Mouse (Mus musculus) hindbrain, embryonic 14.5 days (tissue): ENCODE results near the gene Nlrc5. TPM values are rescaled to one million over a fixed set of nuclear protein-coding genes. Genes with fewer than 3 reads are reported as not detected.

Source experiments
- ATAC-seq: fragments of 200-750 bp; cut with Nextera tagmentation; 2 replicates; pipeline ENCODE4 v1.8.0; 2017; ENCODE audit warnings: moderate number of reproducible peaks, mild to moderate bottlenecking, moderate TSS enrichment, moderate library complexity; ENCODE audit not compliant: low FRiP score
- DNase-seq: peaks from one replicate; pipeline ENCODE4 v3.0.0-alpha.2; 2015; ENCODE audit warnings: low spot score
- H3K27ac ChIP-seq: fragments of 300-500 bp; sonication (generic); 2 replicates; pipeline ENCODE4 v1.5.1; 2014; ENCODE audit warnings: mild to moderate bottlenecking, moderate library complexity
- H3K27me3 ChIP-seq: fragments of 300-500 bp; sonication (generic); 2 replicates; pipeline ENCODE4 v1.6.1; 2014; ENCODE audit warnings: mild to moderate bottlenecking, low read length, mixed read lengths; ENCODE audit not compliant: control insufficient read depth, insufficient read depth
- H3K36me3 ChIP-seq: fragments of 300-500 bp; sonication (generic); replicated peaks from 2 replicates; pipeline ENCODE4 v1.6.1; 2014; ENCODE audit not compliant: control insufficient read depth, insufficient read depth
- H3K4me1 ChIP-seq: fragments of 300-500 bp; sonication (generic); replicated peaks from 2 replicates; pipeline ENCODE4 v1.6.1; 2014; ENCODE audit warnings: antibody characterized with exemption, low read length, mixed read lengths; ENCODE audit not compliant: control insufficient read depth, insufficient read depth
- H3K4me2 ChIP-seq: fragments of 300-500 bp; sonication (generic); replicated peaks from 2 replicates; pipeline ENCODE4 v1.6.1; 2014; ENCODE audit warnings: mild to moderate bottlenecking, moderate library complexity
- H3K4me3 ChIP-seq: fragments of 300-500 bp; sonication (generic); replicated peaks from 2 replicates; pipeline ENCODE4 v1.5.1; 2014; ENCODE audit warnings: mild to moderate bottlenecking, low read length
- H3K9ac ChIP-seq: fragments of 300-500 bp; sonication (generic); 2 replicates; pipeline ENCODE4 v1.6.1; 2014
- H3K9me3 ChIP-seq: fragments of 300-500 bp; sonication (generic); 2 replicates; pipeline ENCODE4 v1.6.1; 2016; ENCODE audit warnings: low read length; ENCODE audit not compliant: control insufficient read depth
- WGBS: fragments of 180-500 bp; shearing (Covaris S2); extraction: QIAGEN DNeasy Blood & Tissue Kit; methylation state at CpG from one replicate; pipeline ENCODE4 v1.1.7; 2014; 5-methylcytosine and 5-hydroxymethylcytosine counted together
- polyA plus RNA-seq: library from polyadenylated mRNA; unstranded; fragments of >200 nt; fragmentation: Nextera tagmentation; extraction: Ambion mirVana; gene quantifications from 2 replicates; pipeline ENCODE4 v1.2.1, GENCODE M21; 2014

Gene Nlrc5
- polyA plus RNA-seq, 1 experiment from 2014 or later = 0.31 TPM

DNA sequence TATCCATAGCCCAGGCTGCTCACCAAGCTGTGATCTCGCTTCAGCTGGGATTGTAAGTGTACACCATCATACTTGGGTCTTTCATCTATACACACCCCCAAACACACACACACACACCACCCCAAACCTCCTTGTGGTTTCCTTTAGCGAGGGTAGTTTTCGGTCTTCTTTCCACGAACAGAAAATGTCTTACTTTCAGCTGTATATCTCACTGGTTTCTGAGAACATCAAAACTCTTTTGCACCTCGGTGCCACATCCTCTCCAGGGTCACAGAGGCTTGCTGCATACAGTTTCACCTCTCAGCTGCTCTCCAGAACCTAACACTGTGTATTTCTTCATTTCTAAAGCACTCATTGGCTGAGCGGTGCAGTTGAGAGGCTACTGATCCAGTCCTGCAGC is 20.6 kb upstream of the Nlrc5 start:
- Histone ChIP-seq H3K27ac (no peak overlapping the region), H3K9ac (no peak overlapping the region), H3K27me3 (no peaks in the 10 kb centered on the region), H3K4me1 (no peaks in the 10 kb centered on the region), H3K9me3 (no peaks in the 10 kb centered on the region), H3K36me3 (no peaks in the 10 kb centered on the region), H3K4me2 (no peak overlapping the region), H3K4me3 (no peak overlapping the region)
- no peak for DNase-seq
- WGBS = 87% methylated on average over 6 of the region's 6 CpGs
- ATAC-seq = no peak

DNA sequence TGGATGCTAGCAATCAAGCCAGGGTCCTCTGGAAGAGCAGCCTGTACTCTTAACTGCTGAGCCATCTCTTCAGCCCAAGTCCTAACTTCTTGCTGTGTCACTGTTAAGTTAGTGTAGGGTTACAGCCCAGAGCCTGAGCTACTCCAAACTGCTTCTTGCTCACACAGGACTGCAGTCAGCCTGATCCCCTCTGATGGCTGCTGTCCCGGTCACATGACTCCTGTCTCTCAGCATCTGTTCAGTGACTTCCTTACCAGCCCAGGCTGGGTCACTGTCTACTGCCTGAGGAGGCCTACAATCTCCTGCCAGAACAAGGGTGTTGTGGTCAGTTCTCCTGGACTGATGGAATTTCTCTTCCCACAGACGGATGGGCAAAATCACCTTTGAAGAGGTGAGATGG is 18.9 kb upstream of the Nlrc5 start:
- Histone ChIP-seq H3K4me2 (no peak overlapping the region), H3K27me3 (no peaks in the 10 kb centered on the region), H3K9ac (no peak overlapping the region), H3K4me3 (no peak overlapping the region), H3K4me1 (no peaks in the 10 kb centered on the region), H3K36me3 (no peaks in the 10 kb centered on the region), H3K27ac (no peak overlapping the region), H3K9me3 (no peaks in the 10 kb centered on the region)
- DNase-seq (no peak), ATAC-seq (no peak)
- WGBS = 81% methylated on average over 2 of the region's 2 CpGs

DNA sequence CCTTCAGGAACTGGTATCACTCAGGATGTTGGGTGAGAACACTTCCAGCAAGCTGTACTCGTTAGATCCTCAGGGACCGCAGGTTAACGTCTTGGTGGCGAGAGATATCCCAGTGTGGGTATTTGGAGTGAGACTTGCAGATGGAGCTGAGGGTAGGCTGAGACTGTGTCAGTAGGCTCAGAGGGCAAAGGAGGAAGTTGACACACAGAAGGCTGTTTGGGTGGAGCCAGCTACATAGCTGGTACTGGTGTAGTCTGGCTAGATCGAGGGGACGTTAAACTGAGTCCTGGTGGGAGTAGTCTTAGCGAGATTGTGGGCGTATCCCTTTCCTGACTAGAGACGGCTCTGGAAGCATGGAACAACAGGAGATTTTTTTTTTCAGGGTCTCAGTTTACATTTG is 16.1 kb upstream of the Nlrc5 start:
- no peak overlapping the region for H3K4me2 ChIP-seq
- ATAC-seq (no peak), DNase-seq (no peak)
- H3K27me3 ChIP-seq = no peaks in the 10 kb centered on the region
- no peak overlapping the region for H3K9ac ChIP-seq
- no peaks in the 10 kb centered on the region for H3K9me3 ChIP-seq
- H3K36me3 ChIP-seq = no peaks in the 10 kb centered on the region
- no peak overlapping the region for H3K27ac ChIP-seq
- no peak overlapping the region for H3K4me3 ChIP-seq
- no peaks in the 10 kb centered on the region for H3K4me1 ChIP-seq
- WGBS = 87% methylated on average over 9 of the region's 9 CpGs

DNA sequence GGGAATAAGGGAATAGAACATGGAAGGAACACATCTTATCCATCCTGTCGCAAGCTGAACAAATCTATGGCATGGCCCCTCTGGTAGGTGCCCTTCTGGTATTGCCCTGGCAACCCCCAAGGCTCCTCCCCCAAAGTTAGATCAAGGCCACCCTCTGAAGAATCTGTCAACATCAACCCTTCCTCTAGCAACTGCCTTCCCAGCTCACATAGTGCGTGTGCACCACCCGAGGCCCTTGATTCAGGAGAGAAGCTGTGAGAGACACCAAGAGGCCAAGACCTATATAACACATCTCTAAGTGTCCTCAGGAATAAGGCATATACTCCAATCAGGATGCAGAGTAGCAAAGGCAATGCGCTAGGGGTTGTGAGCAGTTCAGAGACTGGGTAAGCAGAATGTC is 11.9 kb upstream of the Nlrc5 start:
- WGBS = 93% methylated on average over 4 of the region's 4 CpGs
- Histone ChIP-seq H3K9me3 (no peaks in the 10 kb centered on the region), H3K9ac (no peak overlapping the region), H3K27ac (no peak overlapping the region), H3K4me1 (no peaks in the 10 kb centered on the region), H3K4me2 (no peak overlapping the region), H3K36me3 (no peaks in the 10 kb centered on the region), H3K4me3 (no peak overlapping the region), H3K27me3 (no peaks in the 10 kb centered on the region)
- no peak for DNase-seq
- no peak for ATAC-seq

DNA sequence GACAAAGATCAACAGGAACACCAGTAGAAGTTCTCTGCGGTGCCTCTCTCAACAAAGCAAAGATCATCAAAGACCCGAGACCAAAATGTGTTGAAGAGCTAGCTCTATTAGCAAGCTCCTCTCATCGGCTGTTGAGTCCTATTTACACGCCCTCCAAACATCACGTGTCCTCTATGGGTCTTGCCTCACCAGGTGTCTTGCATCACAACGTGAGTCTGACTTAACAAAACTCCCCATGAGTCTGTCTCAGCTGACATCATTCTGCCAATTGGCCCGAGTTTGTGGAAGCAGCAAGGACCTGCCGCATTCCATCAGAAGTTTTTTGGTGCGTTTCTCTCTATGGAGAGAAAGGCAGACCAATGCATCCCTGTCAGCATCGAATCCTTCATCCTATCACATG is 6.2 kb upstream of the Nlrc5 start:
- no peak overlapping the region for H3K27ac ChIP-seq
- no peaks in the 10 kb centered on the region for H3K27me3 ChIP-seq
- no peaks in the 10 kb centered on the region for H3K36me3 ChIP-seq
- H3K9ac ChIP-seq = no peak overlapping the region
- H3K4me2 ChIP-seq = no peak overlapping the region
- WGBS = 80% methylated on average over 10 of the region's 10 CpGs
- H3K9me3 ChIP-seq = no peaks in the 10 kb centered on the region
- DNase-seq (no peak), ATAC-seq (no peak)
- no peak overlapping the region for H3K4me3 ChIP-seq
- no peaks in the 10 kb centered on the region for H3K4me1 ChIP-seq

DNA sequence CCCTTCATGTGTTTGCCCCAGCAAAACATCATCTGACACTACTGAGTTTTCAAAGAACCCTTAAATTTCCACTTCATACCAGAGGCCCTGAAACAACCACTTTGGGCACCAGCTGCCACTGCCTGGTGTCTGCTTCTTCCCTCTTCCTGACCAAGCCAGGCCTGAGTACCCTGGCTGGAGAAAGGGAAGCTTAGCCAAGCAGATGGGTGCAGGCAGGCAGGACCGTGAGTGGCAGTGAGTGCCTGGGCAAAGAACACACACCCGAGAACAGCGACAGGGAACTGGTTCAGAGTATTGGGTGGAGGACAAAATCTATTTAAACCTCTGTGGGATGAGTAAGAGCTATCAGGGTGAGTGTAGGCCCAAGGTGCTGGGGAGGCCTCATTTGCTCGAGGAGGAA is 5.7 kb upstream of the Nlrc5 start:
- H3K4me3 ChIP-seq = no peak overlapping the region
- H3K9me3 ChIP-seq = no peaks in the 10 kb centered on the region
- H3K4me1 ChIP-seq = no peaks in the 10 kb centered on the region
- no peaks in the 10 kb centered on the region for H3K36me3 ChIP-seq
- WGBS = 85% methylated on average over 4 of the region's 4 CpGs
- H3K27me3 ChIP-seq = peaks cover 1% of the 10 kb centered on the region; the same call in 1 of the 2 replicates
- no peak overlapping the region for H3K27ac ChIP-seq
- DNase-seq (no peak), ATAC-seq (no peak)
- H3K9ac ChIP-seq = no peak overlapping the region
- H3K4me2 ChIP-seq = no peak overlapping the region

DNA sequence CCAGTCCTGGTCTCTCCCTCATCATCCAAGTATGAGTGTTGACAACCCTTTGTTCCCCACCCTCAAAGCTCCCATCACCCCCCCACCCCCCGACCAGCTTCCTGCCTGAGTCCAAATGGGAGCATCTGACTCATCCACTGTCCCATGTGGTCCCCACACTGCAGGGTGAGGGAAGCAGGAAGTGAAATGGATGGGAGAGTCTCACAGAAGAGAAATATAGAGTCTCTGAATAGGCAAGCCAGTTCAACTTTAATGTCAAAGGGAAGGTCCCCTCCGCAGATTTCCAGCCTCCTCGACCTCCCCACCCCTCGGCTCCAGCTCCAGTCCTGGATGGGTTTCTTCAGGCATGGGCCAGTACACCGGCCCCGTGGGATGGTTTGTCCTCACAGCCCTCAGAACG is 4.8 kb upstream of the Nlrc5 start:
- no peak for ATAC-seq
- no peaks in the 10 kb centered on the region for H3K9me3 ChIP-seq
- no peak overlapping the region for H3K27ac ChIP-seq
- peaks cover 7% of the 10 kb centered on the region for H3K27me3 ChIP-seq
- no peak overlapping the region for H3K4me3 ChIP-seq
- no peaks in the 10 kb centered on the region for H3K36me3 ChIP-seq
- DNase-seq = no peak
- H3K9ac ChIP-seq = no peak overlapping the region
- H3K4me2 ChIP-seq = no peak overlapping the region
- WGBS = 89% methylated on average over 7 of the region's 7 CpGs
- no peaks in the 10 kb centered on the region for H3K4me1 ChIP-seq

DNA sequence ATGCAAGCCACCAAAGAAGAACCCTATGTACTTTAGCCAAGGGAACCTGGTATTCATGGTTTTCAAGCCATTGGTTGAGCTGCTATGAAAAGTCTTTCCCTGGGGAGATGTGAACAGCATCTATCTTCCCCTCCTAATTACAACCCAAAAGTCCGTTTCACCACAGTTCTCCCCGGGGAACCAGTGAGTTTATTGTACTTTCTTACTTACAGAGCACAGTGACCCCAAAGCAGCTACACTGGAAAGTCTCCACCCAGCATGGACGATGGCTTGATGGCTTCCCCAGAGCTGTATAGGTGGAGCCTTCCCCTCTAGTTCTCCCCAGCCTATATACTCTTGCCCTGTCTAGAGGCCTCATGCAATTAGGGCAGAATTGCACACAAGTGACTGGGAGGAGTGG is 1.9 kb upstream of the Nlrc5 start:
- no peak overlapping the region for H3K4me2 ChIP-seq
- no peaks in the 10 kb centered on the region for H3K4me1 ChIP-seq
- no peaks in the 10 kb centered on the region for H3K36me3 ChIP-seq
- no peak overlapping the region for H3K27ac ChIP-seq
- no peak overlapping the region for H3K4me3 ChIP-seq
- peaks cover 16% of the 10 kb centered on the region for H3K27me3 ChIP-seq
- no peak for DNase-seq
- H3K9me3 ChIP-seq = no peaks in the 10 kb centered on the region
- WGBS = 81% methylated on average over 3 of the region's 3 CpGs
- ATAC-seq = no peak
- no peak overlapping the region for H3K9ac ChIP-seq

DNA sequence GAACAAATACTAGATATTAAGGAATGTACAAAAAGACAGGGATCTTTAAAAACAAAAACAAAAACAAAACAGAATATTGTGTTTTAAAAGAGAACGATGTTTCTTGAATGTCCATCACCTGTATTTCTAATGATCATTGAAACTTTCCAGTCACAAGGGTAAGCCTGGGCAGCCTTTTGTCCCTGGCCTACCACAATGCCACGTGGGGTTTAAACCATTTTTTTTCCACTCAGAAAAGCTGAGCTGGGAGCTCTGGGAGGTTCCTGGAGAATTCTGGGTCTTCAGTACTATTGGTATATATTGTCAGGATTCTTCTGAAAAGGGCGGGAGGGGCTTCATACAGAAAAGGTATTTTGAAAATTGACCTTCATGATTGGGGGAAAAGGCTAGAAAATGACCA is 802 bp downstream of the Nlrc5 start:
- 71% methylated on average over 3 of the region's 3 CpGs for WGBS

DNA sequence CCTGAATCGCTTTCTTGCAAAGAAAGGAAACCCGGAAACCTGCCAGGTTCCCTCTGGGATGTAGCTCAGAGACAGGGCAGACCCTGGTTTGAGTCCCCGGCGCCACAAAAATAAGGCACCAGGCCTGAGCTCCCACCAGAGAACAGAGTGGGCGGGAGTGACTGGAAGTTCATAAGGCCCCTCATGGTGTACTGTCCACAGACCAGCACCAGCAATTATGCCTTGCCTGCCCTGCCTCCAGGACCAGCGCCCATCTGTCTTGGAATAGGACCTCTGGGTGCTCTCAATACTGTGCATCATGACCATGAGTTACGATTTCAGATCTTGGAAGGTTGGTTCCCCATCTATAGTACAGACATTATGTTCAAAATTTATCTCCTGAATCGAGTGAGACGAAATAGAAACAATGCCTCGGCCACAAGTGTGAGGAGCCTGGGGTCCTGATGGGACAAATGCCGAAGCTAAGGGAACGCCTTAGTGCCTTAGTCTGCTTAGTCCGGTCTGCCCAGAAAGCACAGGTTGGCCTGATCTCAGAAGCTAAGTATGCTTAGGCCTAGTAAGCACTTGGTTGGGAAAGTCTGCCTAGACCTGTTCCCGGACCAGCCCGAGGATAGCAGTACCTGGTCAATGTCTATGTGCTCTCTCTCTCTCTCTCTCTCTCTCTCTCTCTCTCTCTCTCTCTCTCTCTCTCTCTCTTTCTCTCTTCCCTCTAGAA is 1.4 kb downstream of the Nlrc5 start:
- Histone ChIP-seq H3K27me3 (peaks cover 16% of the 10 kb centered on the region), H3K9me3 (no peaks in the 10 kb centered on the region), H3K27ac (no peak overlapping the region), H3K4me3 (no peak overlapping the region), H3K36me3 (no peaks in the 10 kb centered on the region), H3K4me2 (no peak overlapping the region), H3K9ac (no peak overlapping the region), H3K4me1 (no peaks in the 10 kb centered on the region)
- 94% methylated on average over 15 of the region's 15 CpGs for WGBS
- ATAC-seq = no peak
- DNase-seq = no peak

More for the DNA sequence above, 802 bp downstream of the Nlrc5 start:
- no peaks in the 10 kb centered on the region for H3K4me1 ChIP-seq
- H3K9me3 ChIP-seq = no peaks in the 10 kb centered on the region
- DNase-seq = no peak
- no peaks in the 10 kb centered on the region for H3K36me3 ChIP-seq
- no peak overlapping the region for H3K4me2 ChIP-seq
- H3K9ac ChIP-seq = no peak overlapping the region
- no peak overlapping the region for H3K27ac ChIP-seq
- peaks cover 16% of the 10 kb centered on the region for H3K27me3 ChIP-seq
- ATAC-seq = no peak
- no peak overlapping the region for H3K4me3 ChIP-seq
